Mouse (Mus musculus) olfactory bulb, adult 2 months (tissue): ENCODE results near the gene Lsamp.

Experiments used
- CTCF ChIP-seq: fragments of 200-500 bp; IDR thresholded peaks from 2 replicates; pipeline ENCODE4 v1.5.1; 2012; ENCODE audit warnings: low read depth, mild to moderate bottlenecking, low read length, moderate library complexity; ENCODE audit not compliant: insufficient read depth
- POLR2A ChIP-seq: fragments of 200-500 bp; IDR thresholded peaks from 2 replicates; pipeline ENCODE4 v1.6.1; 2012; ENCODE audit warnings: mild to moderate bottlenecking, low read depth, low read length, moderate library complexity; ENCODE audit not compliant: insufficient read depth

GRCm38 (mm10) chr16:41244711-41245110 lies 1260.5 kb downstream of the Lsamp start:
- no peak for TF ChIP-seq POLR2A
- TF ChIP-seq CTCF, result no peak
